Mouse (Mus musculus) myocyte (in vitro differentiated cells): ENCODE results near the gene Pak4. TPM values are rescaled to one million over a fixed set of nuclear protein-coding genes. Genes with fewer than 3 reads are reported as not detected.

Experiments
- H3K27me3 ChIP-seq: one replicate; pipeline ENCODE4 v1.6.1; 2011; ENCODE audit not compliant: control insufficient read depth, insufficient read depth, insufficient read length
- H3K36me3 ChIP-seq: one replicate; pipeline ENCODE4 v1.6.1; 2011; ENCODE audit not compliant: control insufficient read depth, insufficient read depth
- H3K4me2 ChIP-seq: one replicate; pipeline ENCODE4 v1.6.1; 2011; ENCODE audit warnings: low read depth, control low read depth
- H3K4me3 ChIP-seq: one replicate; pipeline ENCODE4 v1.5.1; 2011; ENCODE audit warnings: mild to moderate bottlenecking, control low read depth, moderate library complexity
- H3K79me2 ChIP-seq: one replicate; pipeline ENCODE4 v1.6.1; 2011; ENCODE audit not compliant: control insufficient read depth, insufficient read depth
- H3ac ChIP-seq: one replicate; pipeline ENCODE4 v1.6.1; 2011; ENCODE audit not compliant: control insufficient read depth, insufficient read length
- CEBPB ChIP-seq: IDR thresholded peaks from 2 replicates; pipeline ENCODE4 v1.6.1; 2011; ENCODE audit warnings: mild to moderate bottlenecking, moderate library complexity; ENCODE audit not compliant: poor library complexity, insufficient read depth, severe bottlenecking
- E2F4 ChIP-seq: IDR thresholded peaks from one replicate; pipeline ENCODE4 v1.6.1; 2011; ENCODE audit warnings: mild to moderate bottlenecking, control low read depth, moderate library complexity; ENCODE audit not compliant: insufficient read depth
- MAX ChIP-seq: IDR thresholded peaks from one replicate; pipeline ENCODE4 v1.6.1; 2011; ENCODE audit warnings: low read depth, mild to moderate bottlenecking, control low read depth
- MYOD1 ChIP-seq, 3 experiments: IDR thresholded peaks; one replicate each; pipeline ENCODE4 v1.6.1; 2011; ENCODE audit warnings: control low read depth in 2 of 3, low read depth in 2 of 3, mild to moderate bottlenecking in 2 of 3, moderate library complexity in 1 of 3; ENCODE audit not compliant: insufficient read length in 2 of 3, control insufficient read depth in 1 of 3
- MYOG ChIP-seq, 3 experiments: IDR thresholded peaks; one replicate each; pipeline ENCODE4 v1.6.1; 2011; ENCODE audit warnings: control low read depth in 2 of 3, low read depth in 2 of 3, mild to moderate bottlenecking in 2 of 3; ENCODE audit not compliant: insufficient read length in 2 of 3, control insufficient read depth in 1 of 3, insufficient read depth in 1 of 3
- POLR2A ChIP-seq: IDR thresholded peaks from one replicate; pipeline ENCODE4 v1.6.1; 2011; ENCODE audit warnings: low read depth, mild to moderate bottlenecking, control low read depth, moderate library complexity; ENCODE audit not compliant: insufficient read length
- POLR2AphosphoS2 ChIP-seq: IDR thresholded peaks from one replicate; pipeline ENCODE4 v1.6.1; 2011; ENCODE audit warnings: low read depth, control low read depth; ENCODE audit not compliant: insufficient read length
- REST ChIP-seq: IDR thresholded peaks from one replicate; pipeline ENCODE4 v1.6.1; 2011; ENCODE audit warnings: mild to moderate bottlenecking, control low read depth, moderate library complexity; ENCODE audit not compliant: insufficient read depth, insufficient read length
- SRF ChIP-seq: IDR thresholded peaks from one replicate; pipeline ENCODE4 v1.6.1; 2011; ENCODE audit warnings: low read depth; ENCODE audit not compliant: control insufficient read depth, insufficient read length
- TCF12 ChIP-seq: IDR thresholded peaks from one replicate; pipeline ENCODE4 v1.6.1; 2011; ENCODE audit warnings: mild to moderate bottlenecking, control low read depth; ENCODE audit not compliant: poor library complexity, insufficient read depth, severe bottlenecking
- TCF3 ChIP-seq: IDR thresholded peaks from one replicate; pipeline ENCODE4 v1.6.1; 2011; ENCODE audit warnings: low read depth, control low read depth; ENCODE audit not compliant: insufficient read length
- USF1 ChIP-seq: IDR thresholded peaks from one replicate; pipeline ENCODE4 v1.6.1; 2011; ENCODE audit warnings: low read depth, mild to moderate bottlenecking, control low read depth, moderate library complexity
- polyA plus RNA-seq: library from polyadenylated mRNA; unstranded; fragments of >200 nt; fragmentation: generic; extraction: Trizol; gene quantifications from one replicate; pipeline ENCODE4 v1.2.1, GENCODE M21; 2012; ENCODE audit warnings: missing spikeins

Pak4 gene
- polyA plus RNA-seq, 1 experiment = 27.5 TPM

GRCm38 (mm10) chr7:28584468-28584867, 13.5 kb downstream of the Pak4 start:
- Histone ChIP-seq H3ac (no peak overlapping the region), H3K79me2 (peaks cover 68% of the 10 kb centered on the region), H3K4me2 (no peak overlapping the region), H3K27me3 (no peaks in the 10 kb centered on the region), H3K36me3 (no peaks in the 10 kb centered on the region), H3K4me3 (no peak overlapping the region)
- TF ChIP-seq MYOG (IDR thresholded peaks at IDR 0.05; ENCODE audit: control insufficient read depth in 1 of 3, insufficient read depth in 1 of 3, insufficient read length in 2 of 3, low read depth in 2 of 3) = no peak
- no peak for TF ChIP-seq POLR2AphosphoS2
- TF ChIP-seq TCF3 = no peak
- no peak for TF ChIP-seq E2F4
- no peak for TF ChIP-seq POLR2A
- no peak for TF ChIP-seq MAX
- TF ChIP-seq MYOD1 (IDR thresholded peaks at IDR 0.05; ENCODE audit: control insufficient read depth in 1 of 3, insufficient read length in 2 of 3, low read depth in 2 of 3) = no peak
- TF ChIP-seq CEBPB = no peak
- TF ChIP-seq SRF = no peak
- TF ChIP-seq USF1 = no peak
- no peak for TF ChIP-seq TCF12
- TF ChIP-seq REST = no peak

- H3K36me3 ChIP-seq = no peaks in the 10 kb centered on the region
- H3K27me3 ChIP-seq = no peaks in the 10 kb centered on the region
- no peak overlapping the region for H3ac ChIP-seq
- H3K4me2 ChIP-seq = no peak overlapping the region
- TF ChIP-seq E2F4 = no peak
- TF ChIP-seq MYOG (IDR thresholded peaks at IDR 0.05; ENCODE audit: control insufficient read depth in 1 of 3, insufficient read depth in 1 of 3, insufficient read length in 2 of 3, low read depth in 2 of 3) = no peak
- TF ChIP-seq CEBPB = no peak
- no peak for TF ChIP-seq MAX
- no peak overlapping the region for H3K4me3 ChIP-seq
- peaks cover 67% of the 10 kb centered on the region for H3K79me2 ChIP-seq
Observed at GRCm38 (mm10) chr7:28583570-28584344, 14.2 kb downstream of the Pak4 start.

GRCm38 (mm10) chr7:28582841-28583240, 15.1 kb downstream of the Pak4 start:
- H3K4me3 ChIP-seq = no peak overlapping the region

GRCm38 (mm10) chr7:28581721-28582120, 16.3 kb downstream of the Pak4 start:
- Histone ChIP-seq H3K27me3 (no peaks in the 10 kb centered on the region), H3ac (no peak overlapping the region), H3K79me2 (peaks cover 71% of the 10 kb centered on the region), H3K4me3 (no peak overlapping the region), H3K4me2 (no peak overlapping the region), H3K36me3 (no peaks in the 10 kb centered on the region)
- TF ChIP-seq POLR2A = no peak
- TF ChIP-seq MYOD1 (IDR thresholded peaks at IDR 0.05; ENCODE audit: control insufficient read depth in 1 of 3, insufficient read length in 2 of 3, low read depth in 2 of 3) = no peak
- TF ChIP-seq SRF = no peak
- TF ChIP-seq TCF3 = no peak
- TF ChIP-seq USF1 = no peak
- no peak for TF ChIP-seq POLR2AphosphoS2
- no peak for TF ChIP-seq REST
- TF ChIP-seq TCF12 = no peak
- no peak for TF ChIP-seq MAX
- no peak for TF ChIP-seq E2F4

More at GRCm38 (mm10) chr7:28582841-28583240, 15.1 kb downstream of the Pak4 start:
- Histone ChIP-seq H3ac (no peak overlapping the region), H3K27me3 (no peaks in the 10 kb centered on the region), H3K4me2 (no peak overlapping the region), H3K79me2 (peaks cover 70% of the 10 kb centered on the region), H3K36me3 (no peaks in the 10 kb centered on the region)
- TF ChIP-seq E2F4 (no peak), USF1 (no peak), SRF (no peak)

GRCm38 (mm10) chr7:28579826-28580225, 18.2 kb downstream of the Pak4 start:
- H3K4me3 ChIP-seq = no peak overlapping the region
- TF ChIP-seq USF1 (no peak), POLR2A (no peak), TCF3 (no peak), REST (no peak), MYOG (IDR thresholded peaks at IDR 0.05; ENCODE audit: control insufficient read depth in 1 of 3, insufficient read depth in 1 of 3, insufficient read length in 2 of 3, low read depth in 2 of 3) (no peak), MYOD1 (IDR thresholded peaks at IDR 0.05; ENCODE audit: control insufficient read depth in 1 of 3, insufficient read length in 2 of 3, low read depth in 2 of 3) (no peak), CEBPB (no peak), TCF12 (no peak), POLR2AphosphoS2 (no peak), MAX (no peak), SRF (no peak), E2F4 (no peak)

More at GRCm38 (mm10) chr7:28579826-28580225, 18.2 kb downstream of the Pak4 start:
- no peak overlapping the region for H3ac ChIP-seq
- no peak overlapping the region for H3K4me2 ChIP-seq
- H3K36me3 ChIP-seq = no peaks in the 10 kb centered on the region
- peaks cover 66% of the 10 kb centered on the region for H3K79me2 ChIP-seq
- H3K27me3 ChIP-seq = no peaks in the 10 kb centered on the region
